Mouse (Mus musculus): ENCODE data around the gene Nfkb2. TPM values are rescaled to one million over a fixed set of nuclear protein-coding genes. Genes with fewer than 3 reads are reported as not detected.

Nfkb2 gene
- polyA plus RNA-seq, 1 experiment, result 47.8 TPM

DNA sequence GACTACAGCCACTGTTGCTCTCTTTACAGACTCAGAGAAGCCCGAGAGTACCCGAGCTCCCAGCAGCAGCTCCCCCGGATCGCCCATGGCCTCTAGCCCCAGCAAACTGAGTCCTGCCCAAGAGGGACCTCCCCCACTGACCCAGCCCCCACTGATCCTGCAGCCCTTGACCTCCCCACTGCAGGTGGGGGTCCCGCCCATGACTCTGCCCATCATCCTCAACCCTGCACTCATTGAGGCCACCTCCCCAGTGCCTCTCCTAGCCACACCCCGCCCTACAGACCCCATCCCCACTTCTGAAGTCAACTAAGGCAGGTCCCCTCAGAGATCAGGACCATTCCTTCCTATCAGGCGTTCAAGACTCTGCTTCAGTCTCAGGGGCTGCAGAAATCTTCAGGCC is 18.5 kb upstream of the Nfkb2 start:
- no peak overlapping the region for H3ac ChIP-seq (ENCODE audit: control insufficient read depth, insufficient read length, low read depth)
- H3K79me2 ChIP-seq (ENCODE audit: control insufficient read depth, insufficient read depth), result no peaks in the 10 kb centered on the region
- H3K4me3 ChIP-seq (ENCODE audit: insufficient read depth, poor library complexity, severe bottlenecking), result no peak overlapping the region
- TF ChIP-seq MYOD1 (IDR thresholded peaks at IDR 0.05; ENCODE audit: control insufficient read depth, insufficient read length, low read depth) (no peak), FOSL1 (IDR thresholded peaks at IDR 0.05; ENCODE audit: insufficient read depth, low read length, poor library complexity, severe bottlenecking) (no peak), CTCF (IDR thresholded peaks at IDR 0.05; ENCODE audit: control insufficient read depth, insufficient read depth, insufficient read length) (no peak), CEBPB (IDR thresholded peaks at IDR 0.05; ENCODE audit: low read depth) (no peak), MAX (IDR thresholded peaks at IDR 0.05) (no peak), MYOG (IDR thresholded peaks at IDR 0.05; ENCODE audit: control insufficient read depth, extremely low read depth, insufficient read length) (no peak), USF1 (IDR thresholded peaks at IDR 0.05; ENCODE audit: low read depth) (no peak)
- no peaks in the 10 kb centered on the region for H3K79me3 ChIP-seq (ENCODE audit: low read depth)
- peaks cover 33% of the 10 kb centered on the region for H3K36me3 ChIP-seq (ENCODE audit: control insufficient read depth, insufficient read depth)
- H3K27me3 ChIP-seq (ENCODE audit: control insufficient read depth, insufficient read depth, insufficient read length), result no peaks in the 10 kb centered on the region

DNA sequence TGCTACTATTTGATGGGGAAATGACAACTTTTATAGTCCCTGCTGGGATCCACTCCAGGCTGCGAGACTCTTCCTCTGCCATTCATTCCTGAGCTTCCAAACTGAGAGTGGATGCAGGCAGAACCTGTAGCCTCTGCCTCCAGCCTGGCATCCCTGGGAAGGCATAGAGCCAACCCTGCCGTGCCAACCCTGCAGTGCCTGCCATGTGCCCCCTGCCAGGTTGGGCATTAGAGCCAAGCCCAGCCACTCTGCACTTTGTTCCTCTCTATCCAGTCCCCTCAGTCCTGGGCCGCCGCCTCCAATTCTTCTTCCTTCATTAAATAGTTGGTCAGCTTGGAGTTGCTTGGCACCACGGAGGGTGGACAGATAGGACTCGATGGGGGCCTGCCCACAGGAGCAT is 18.1 kb upstream of the Nfkb2 start:
- Histone ChIP-seq H3K36me3 (ENCODE audit: control insufficient read depth, insufficient read depth) (peaks cover 31% of the 10 kb centered on the region), H3ac (ENCODE audit: control insufficient read depth, insufficient read length, low read depth) (no peak overlapping the region), H3K79me2 (ENCODE audit: control insufficient read depth, insufficient read depth) (no peaks in the 10 kb centered on the region), H3K79me3 (ENCODE audit: low read depth) (no peaks in the 10 kb centered on the region), H3K27me3 (ENCODE audit: control insufficient read depth, insufficient read depth, insufficient read length) (no peaks in the 10 kb centered on the region), H3K4me3 (ENCODE audit: insufficient read depth, poor library complexity, severe bottlenecking) (no peak overlapping the region)
- TF ChIP-seq CTCF (IDR thresholded peaks at IDR 0.05; ENCODE audit: control insufficient read depth, insufficient read depth, insufficient read length) (no peak), FOSL1 (IDR thresholded peaks at IDR 0.05; ENCODE audit: insufficient read depth, low read length, poor library complexity, severe bottlenecking) (no peak)

DNA sequence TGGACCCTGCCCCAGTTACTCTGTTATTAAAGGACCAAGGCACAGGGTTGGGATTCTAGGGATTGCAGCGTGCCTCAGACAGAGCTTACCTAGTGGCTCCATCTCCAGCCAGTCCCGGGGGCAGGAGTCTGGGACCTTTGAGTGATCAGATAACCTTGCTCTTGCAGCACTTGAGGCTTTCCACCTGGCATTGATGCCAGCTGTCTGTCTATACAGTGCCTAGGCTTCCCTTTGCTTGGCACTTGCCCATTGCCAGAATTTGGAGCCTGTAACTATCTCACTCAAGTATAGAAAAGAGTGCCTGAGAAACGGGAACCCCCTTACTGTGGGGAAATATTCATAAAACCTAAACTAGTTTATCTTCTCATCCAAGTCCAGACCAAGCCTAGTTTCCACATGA is 17.2 kb upstream of the Nfkb2 start:
- TF ChIP-seq CTCF (IDR thresholded peaks at IDR 0.05; ENCODE audit: control insufficient read depth, insufficient read depth, insufficient read length), result no peak
- no peak for TF ChIP-seq CEBPB (IDR thresholded peaks at IDR 0.05; ENCODE audit: low read depth)
- TF ChIP-seq MAX (IDR thresholded peaks at IDR 0.05), result no peak
- no peak for TF ChIP-seq MYOD1 (IDR thresholded peaks at IDR 0.05; ENCODE audit: control insufficient read depth, insufficient read length, low read depth)
- no peak for TF ChIP-seq USF1 (IDR thresholded peaks at IDR 0.05; ENCODE audit: low read depth)
- no peak for TF ChIP-seq FOSL1 (IDR thresholded peaks at IDR 0.05; ENCODE audit: insufficient read depth, low read length, poor library complexity, severe bottlenecking)
- TF ChIP-seq MYOG (IDR thresholded peaks at IDR 0.05; ENCODE audit: control insufficient read depth, extremely low read depth, insufficient read length), result no peak

DNA sequence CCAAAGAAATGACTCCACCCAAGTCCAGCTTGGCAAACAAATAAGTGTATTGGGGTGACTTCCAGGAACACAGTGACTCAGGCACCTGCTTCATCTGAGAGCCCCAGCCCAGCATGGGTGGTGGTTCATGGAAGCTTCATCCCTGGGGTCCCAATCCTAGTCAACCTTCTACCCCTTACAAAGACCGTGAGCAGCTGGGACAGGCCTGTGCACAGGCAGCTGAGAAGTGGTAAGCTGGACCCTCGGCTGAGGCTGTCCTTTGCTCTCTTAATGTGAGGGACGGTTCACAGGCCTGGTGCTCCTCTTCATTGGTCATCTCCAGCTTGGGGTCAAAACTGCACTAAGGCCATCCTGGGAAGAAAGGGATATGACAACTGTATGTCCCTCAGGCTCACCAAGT is 16.6 kb upstream of the Nfkb2 start:
- H3ac ChIP-seq (ENCODE audit: control insufficient read depth, insufficient read length, low read depth), result no peak overlapping the region
- H3K4me3 ChIP-seq (ENCODE audit: insufficient read depth, poor library complexity, severe bottlenecking), result no peak overlapping the region
- H3K79me3 ChIP-seq (ENCODE audit: low read depth), result no peaks in the 10 kb centered on the region
- no peaks in the 10 kb centered on the region for H3K27me3 ChIP-seq (ENCODE audit: control insufficient read depth, insufficient read depth, insufficient read length)
- no peak for TF ChIP-seq MYOD1 (IDR thresholded peaks at IDR 0.05; ENCODE audit: control insufficient read depth, insufficient read length, low read depth)
- TF ChIP-seq MYOG (IDR thresholded peaks at IDR 0.05; ENCODE audit: control insufficient read depth, extremely low read depth, insufficient read length), result no peak
- TF ChIP-seq FOSL1 (IDR thresholded peaks at IDR 0.05; ENCODE audit: insufficient read depth, low read length, poor library complexity, severe bottlenecking), result no peak
- TF ChIP-seq MAX (IDR thresholded peaks at IDR 0.05), result no peak
- no peak for TF ChIP-seq CTCF (IDR thresholded peaks at IDR 0.05; ENCODE audit: control insufficient read depth, insufficient read depth, insufficient read length)
- TF ChIP-seq USF1 (IDR thresholded peaks at IDR 0.05; ENCODE audit: low read depth), result no peak
- no peak for TF ChIP-seq CEBPB (IDR thresholded peaks at IDR 0.05; ENCODE audit: low read depth)
- no peaks in the 10 kb centered on the region for H3K79me2 ChIP-seq (ENCODE audit: control insufficient read depth, insufficient read depth)
- peaks cover 24% of the 10 kb centered on the region for H3K36me3 ChIP-seq (ENCODE audit: control insufficient read depth, insufficient read depth)

More for the DNA sequence above, 17.2 kb upstream of the Nfkb2 start:
- no peaks in the 10 kb centered on the region for H3K79me2 ChIP-seq (ENCODE audit: control insufficient read depth, insufficient read depth)
- H3K79me3 ChIP-seq (ENCODE audit: low read depth), result no peaks in the 10 kb centered on the region
- H3ac ChIP-seq (ENCODE audit: control insufficient read depth, insufficient read length, low read depth), result no peak overlapping the region
- H3K27me3 ChIP-seq (ENCODE audit: control insufficient read depth, insufficient read depth, insufficient read length), result no peaks in the 10 kb centered on the region
- no peak overlapping the region for H3K4me3 ChIP-seq (ENCODE audit: insufficient read depth, poor library complexity, severe bottlenecking)
- peaks cover 27% of the 10 kb centered on the region for H3K36me3 ChIP-seq (ENCODE audit: control insufficient read depth, insufficient read depth)

DNA sequence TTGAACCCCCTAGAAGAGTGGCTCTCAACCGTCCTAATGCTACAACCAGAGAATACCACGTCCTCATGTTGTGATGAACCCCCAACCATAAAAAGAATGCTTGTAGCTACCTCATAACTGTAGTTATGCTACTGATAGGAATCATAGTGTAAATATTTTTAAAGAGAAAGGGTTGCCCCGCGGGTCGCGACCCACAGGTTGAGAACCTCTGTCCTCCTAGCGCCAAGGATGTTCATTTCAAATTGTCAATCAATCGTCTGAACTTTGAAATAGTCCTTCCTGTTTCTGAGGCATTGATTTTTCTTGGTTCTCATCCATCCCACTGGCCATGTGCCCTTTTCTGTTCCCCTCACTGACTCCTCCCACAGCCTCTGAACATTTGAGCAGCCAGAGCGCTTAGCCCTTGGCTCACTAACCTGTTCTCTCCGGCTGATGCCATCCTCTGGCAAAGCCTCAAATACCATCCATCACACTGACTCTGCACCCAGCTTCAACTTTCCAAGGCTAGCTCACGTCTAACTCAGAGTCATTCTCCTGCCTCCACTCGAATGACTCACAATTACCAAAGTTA is 13.5 kb upstream of the Nfkb2 start:
- no peaks in the 10 kb centered on the region for H3K27me3 ChIP-seq (ENCODE audit: control insufficient read depth, insufficient read depth, insufficient read length)

DNA sequence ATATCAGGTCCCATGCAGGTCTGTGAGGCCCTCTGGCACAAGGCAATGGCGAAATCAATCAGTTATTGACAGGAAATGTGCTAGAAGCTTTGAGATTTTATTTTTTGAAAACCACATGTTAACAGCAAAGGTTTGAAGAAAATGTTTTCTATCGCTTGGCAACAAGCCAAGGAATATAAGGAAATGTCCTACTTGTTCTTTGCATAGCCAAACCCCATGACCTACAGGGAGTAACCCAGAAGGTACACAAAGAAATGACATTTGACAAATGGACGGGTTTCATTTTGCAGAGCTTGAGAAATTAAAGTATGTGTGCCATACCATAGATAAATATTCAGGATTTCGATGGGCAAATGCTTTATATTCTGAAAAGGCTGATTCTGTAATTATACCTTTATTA is 7.2 kb upstream of the Nfkb2 start:
- Histone ChIP-seq H3K79me2 (ENCODE audit: control insufficient read depth, insufficient read depth) (no peaks in the 10 kb centered on the region), H3K27me3 (ENCODE audit: control insufficient read depth, insufficient read depth, insufficient read length) (no peaks in the 10 kb centered on the region), H3K36me3 (ENCODE audit: control insufficient read depth, insufficient read depth) (no peaks in the 10 kb centered on the region), H3K79me3 (ENCODE audit: low read depth) (no peaks in the 10 kb centered on the region), H3ac (ENCODE audit: control insufficient read depth, insufficient read length, low read depth) (no peak overlapping the region), H3K4me3 (ENCODE audit: insufficient read depth, poor library complexity, severe bottlenecking) (no peak overlapping the region)
- no peak for TF ChIP-seq CTCF (IDR thresholded peaks at IDR 0.05; ENCODE audit: control insufficient read depth, insufficient read depth, insufficient read length)
- TF ChIP-seq MYOG (IDR thresholded peaks at IDR 0.05; ENCODE audit: control insufficient read depth, extremely low read depth, insufficient read length), result no peak
- TF ChIP-seq FOSL1 (IDR thresholded peaks at IDR 0.05; ENCODE audit: insufficient read depth, low read length, poor library complexity, severe bottlenecking), result no peak
- TF ChIP-seq USF1 (IDR thresholded peaks at IDR 0.05; ENCODE audit: low read depth), result no peak

More for the DNA sequence above, 13.5 kb upstream of the Nfkb2 start:
- no peak overlapping the region for H3K4me3 ChIP-seq (ENCODE audit: insufficient read depth, poor library complexity, severe bottlenecking)
- no peaks in the 10 kb centered on the region for H3K36me3 ChIP-seq (ENCODE audit: control insufficient read depth, insufficient read depth)
- no peak overlapping the region for H3ac ChIP-seq (ENCODE audit: control insufficient read depth, insufficient read length, low read depth)
- H3K79me2 ChIP-seq (ENCODE audit: control insufficient read depth, insufficient read depth), result no peaks in the 10 kb centered on the region
- TF ChIP-seq FOSL1 (IDR thresholded peaks at IDR 0.05; ENCODE audit: insufficient read depth, low read length, poor library complexity, severe bottlenecking), result no peak
- TF ChIP-seq CEBPB (IDR thresholded peaks at IDR 0.05; ENCODE audit: low read depth), result no peak
- no peak for TF ChIP-seq MYOG (IDR thresholded peaks at IDR 0.05; ENCODE audit: control insufficient read depth, extremely low read depth, insufficient read length)
- TF ChIP-seq MAX (IDR thresholded peaks at IDR 0.05), result no peak
- TF ChIP-seq MYOD1 (IDR thresholded peaks at IDR 0.05; ENCODE audit: control insufficient read depth, insufficient read length, low read depth), result no peak
- no peak for TF ChIP-seq CTCF (IDR thresholded peaks at IDR 0.05; ENCODE audit: control insufficient read depth, insufficient read depth, insufficient read length)
- TF ChIP-seq USF1 (IDR thresholded peaks at IDR 0.05; ENCODE audit: low read depth), result no peak
- no peaks in the 10 kb centered on the region for H3K79me3 ChIP-seq (ENCODE audit: low read depth)
